Mouse (Mus musculus) lung, embryonic 14.5 days (tissue): ENCODE results near the gene Ackr3. TPM values are rescaled to one million over a fixed set of nuclear protein-coding genes. Genes with fewer than 3 reads are reported as not detected.

Source experiments
- ATAC-seq: fragments of 200-750 bp; cut with Nextera tagmentation; 2 replicates; pipeline ENCODE4 v1.8.0; 2017; ENCODE audit warnings: mild to moderate bottlenecking, moderate TSS enrichment, moderate library complexity; ENCODE audit not compliant: insufficient read depth
- DNase-seq: peaks from one replicate; pipeline ENCODE4 v3.0.0-alpha.2; 2015
- H3K27ac ChIP-seq: fragments of 300-500 bp; sonication (generic); 2 replicates; pipeline ENCODE4 v1.5.1; 2014; ENCODE audit warnings: low read depth, mild to moderate bottlenecking, moderate library complexity
- H3K27me3 ChIP-seq: fragments of 300-500 bp; sonication (generic); 2 replicates; pipeline ENCODE4 v1.6.1; 2014; ENCODE audit warnings: low read length, control low read depth; ENCODE audit not compliant: insufficient read depth
- H3K36me3 ChIP-seq: fragments of 300-500 bp; sonication (generic); 2 replicates; pipeline ENCODE4 v1.6.1; 2014; ENCODE audit warnings: control low read depth; ENCODE audit not compliant: insufficient read depth
- H3K4me1 ChIP-seq: fragments of 300-500 bp; sonication (generic); 2 replicates; pipeline ENCODE4 v1.6.1; 2014; ENCODE audit warnings: antibody characterized with exemption, control low read depth; ENCODE audit not compliant: insufficient read depth
- H3K4me2 ChIP-seq: fragments of 300-500 bp; sonication (generic); 2 replicates; pipeline ENCODE4 v1.6.1; 2014; ENCODE audit warnings: mild to moderate bottlenecking
- H3K4me3 ChIP-seq: fragments of 300-500 bp; sonication (generic); 2 replicates; pipeline ENCODE4 v1.5.1; 2014; ENCODE audit warnings: low read depth, low read length
- H3K9ac ChIP-seq: fragments of 300-500 bp; sonication (generic); 2 replicates; pipeline ENCODE4 v1.6.1; 2014
- H3K9me3 ChIP-seq: fragments of 300-500 bp; sonication (generic); 2 replicates; pipeline ENCODE4 v1.6.1; 2016; ENCODE audit warnings: low read depth, low read length, control low read depth
- CTCF ChIP-seq: IDR thresholded peaks from 2 replicates; pipeline ENCODE4 v1.5.1; 2016; ENCODE audit warnings: antibody characterized with exemption, low read depth
- WGBS: fragments of 180-500 bp; shearing (Covaris S2); extraction: QIAGEN DNeasy Blood & Tissue Kit; methylation state at CpG from one replicate; pipeline ENCODE4 v1.1.7; 2014; 5-methylcytosine and 5-hydroxymethylcytosine counted together
- polyA plus RNA-seq: library from polyadenylated mRNA; unstranded; fragments of >200 nt; fragmentation: Nextera tagmentation; extraction: Ambion mirVana; gene quantifications from 2 replicates; pipeline ENCODE4 v1.2.1, GENCODE M21; 2014

Gene Ackr3
- 22.6 and 24.3 TPM in 2 replicates for polyA plus RNA-seq

GRCm38 (mm10) chr1:90203783-90204690, at the start of gene Ackr3:
TSS of gene Ackr3 (plus strand) at chr1:90203980.
- peaks cover 23% of the 10 kb centered on the region for H3K27me3 ChIP-seq
- peak within 1 kb of the TSS; percentile 60 for H3K9ac ChIP-seq
- no peaks in the 10 kb centered on the region for H3K36me3 ChIP-seq
- H3K9me3 ChIP-seq, result no peaks in the 10 kb centered on the region
- peak within 1 kb of the TSS; percentile 44 for H3K4me3 ChIP-seq
- peak within 1 kb of the TSS; percentile 61 for H3K4me2 ChIP-seq
- ATAC-seq (peak; percentile 87), DNase-seq (peak; percentile 94)
- H3K4me1 ChIP-seq, result 0 out of 2 replicates have a peak, but pooled peaks cover 9% of the 10 kb centered on the region
- TF ChIP-seq CTCF, result peak; percentile 80
- WGBS, result 2% methylated on average over 19 of the region's 19 CpGs
- H3K27ac ChIP-seq, result peak within 1 kb of the TSS; percentile 72; the same call in 1 of the 2 replicates

GRCm38 (mm10) chr1:90156589-90156988, 47.2 kb upstream of the Ackr3 start:
- 39% methylated on average over 7 of the region's 7 CpGs for WGBS
- DNase-seq, result no peak
- Histone ChIP-seq H3K4me1 (0 out of 2 replicates have a peak, but pooled peaks cover 8% of the 10 kb centered on the region), H3K9ac (no peak overlapping the region), H3K9me3 (no peaks in the 10 kb centered on the region), H3K27ac (no peak overlapping the region), H3K4me2 (no peak overlapping the region), H3K4me3 (no peak overlapping the region), H3K27me3 (no peaks in the 10 kb centered on the region), H3K36me3 (no peaks in the 10 kb centered on the region)
- TF ChIP-seq CTCF, result no peak
- ATAC-seq, result no peak

- 43% methylated on average over 13 of the region's 13 CpGs for WGBS
- H3K4me3 ChIP-seq, result no peak overlapping the region
- DNase-seq, result peak; percentile 40
- ATAC-seq, result no peak
- no peaks in the 10 kb centered on the region for H3K27me3 ChIP-seq
- no peak overlapping the region for H3K27ac ChIP-seq
- H3K9ac ChIP-seq, result no peak overlapping the region
- no peaks in the 10 kb centered on the region for H3K36me3 ChIP-seq
- no peak overlapping the region for H3K4me2 ChIP-seq
- no peaks in the 10 kb centered on the region for H3K4me1 ChIP-seq
- peak; percentile 53 for TF ChIP-seq CTCF
- H3K9me3 ChIP-seq, result no peaks in the 10 kb centered on the region
Observed at GRCm38 (mm10) chr1:90159927-90160326, 43.9 kb upstream of the Ackr3 start.

- Histone ChIP-seq H3K9ac (no peak overlapping the region), H3K4me1 (no peaks in the 10 kb centered on the region), H3K9me3 (no peaks in the 10 kb centered on the region), H3K27ac (no peak overlapping the region), H3K4me3 (no peak overlapping the region), H3K36me3 (no peaks in the 10 kb centered on the region), H3K27me3 (no peaks in the 10 kb centered on the region), H3K4me2 (no peak overlapping the region)
- ATAC-seq, result no peak
- DNase-seq, result peak; percentile 56
- TF ChIP-seq CTCF, result no peak
- 68% methylated on average over 6 of the region's 6 CpGs for WGBS
Observed at GRCm38 (mm10) chr1:90161623-90162022, 42.2 kb upstream of the Ackr3 start.

GRCm38 (mm10) chr1:90162379-90162857, 41.4 kb upstream of the Ackr3 start:
- 43% methylated on average over 13 of the region's 13 CpGs for WGBS
- no peak for TF ChIP-seq CTCF

GRCm38 (mm10) chr1:90163161-90163560, 40.6 kb upstream of the Ackr3 start:
- Histone ChIP-seq H3K9me3 (no peaks in the 10 kb centered on the region), H3K36me3 (no peaks in the 10 kb centered on the region), H3K4me2 (no peak overlapping the region), H3K27me3 (no peaks in the 10 kb centered on the region), H3K4me1 (no peaks in the 10 kb centered on the region), H3K27ac (no peak overlapping the region), H3K9ac (no peak overlapping the region), H3K4me3 (no peak overlapping the region)
- DNase-seq (no peak), ATAC-seq (no peak)
- no peak for TF ChIP-seq CTCF
- WGBS, result 71% methylated on average over 7 of the region's 7 CpGs

More at GRCm38 (mm10) chr1:90162379-90162857, 41.4 kb upstream of the Ackr3 start:
- H3K9me3 ChIP-seq, result no peaks in the 10 kb centered on the region
- H3K36me3 ChIP-seq, result no peaks in the 10 kb centered on the region
- H3K4me2 ChIP-seq, result no peak overlapping the region
- no peaks in the 10 kb centered on the region for H3K27me3 ChIP-seq
- no peak overlapping the region for H3K27ac ChIP-seq
- peak; percentile 41 for ATAC-seq
- DNase-seq, result peak; percentile 50
- no peak overlapping the region for H3K4me3 ChIP-seq
- no peak overlapping the region for H3K9ac ChIP-seq
- H3K4me1 ChIP-seq, result no peaks in the 10 kb centered on the region

- no peak overlapping the region for H3K9ac ChIP-seq
- H3K9me3 ChIP-seq, result no peaks in the 10 kb centered on the region
- H3K4me1 ChIP-seq, result no peaks in the 10 kb centered on the region
- H3K27ac ChIP-seq, result no peak overlapping the region
- H3K27me3 ChIP-seq, result no peaks in the 10 kb centered on the region
- WGBS, result 41% methylated on average over 3 of the region's 3 CpGs
- no peak overlapping the region for H3K4me3 ChIP-seq
- H3K36me3 ChIP-seq, result no peaks in the 10 kb centered on the region
- H3K4me2 ChIP-seq, result no peak overlapping the region
- DNase-seq (no peak), ATAC-seq (no peak)
- TF ChIP-seq CTCF, result no peak
Observed at GRCm38 (mm10) chr1:90164319-90164718, 39.5 kb upstream of the Ackr3 start.
